Mouse (Mus musculus) thymus, postnatal 0 days (tissue): Measurements from ENCODE around the gene 1700017N19Rik. TPM values are rescaled to one million over a fixed set of nuclear protein-coding genes. Genes with fewer than 3 reads are reported as not detected.
"Not testable (repeated sequence)": the region's sequence is repeated elsewhere in the genome, so short reads cannot be mapped to it uniquely, and the experiment has no call there.

Source experiments
- DNase-seq: peaks from one replicate; pipeline ENCODE4 v3.0.0-alpha.2; 2015; ENCODE audit warnings: low spot score
- polyA plus RNA-seq: library from polyadenylated mRNA; unstranded; fragments of >200 nt; fragmentation: Nextera tagmentation; extraction: Ambion mirVana; gene quantifications from 2 replicates; pipeline ENCODE4 v1.2.1, GENCODE M21; 2015

Gene 1700017N19Rik
- not detected in 2 replicates for polyA plus RNA-seq

- no peak for DNase-seq
Measured at GRCm38 (mm10) chr10:100590323-100590722, at the start of gene 1700017N19Rik, which contains the start of gene 4930430F08Rik. Gene 1700017N19Rik, plus strand, starts transcription at chr10:100590484. Gene 4930430F08Rik, minus strand, starts transcription at chr10:100590423.

GRCm38 (mm10) chr10:100556566-100557175, 33.6 kb upstream of the 1700017N19Rik start:
- DNase-seq, result no peak

- DNase-seq, result not testable (repeated sequence)
Measured at GRCm38 (mm10) chr10:100560194-100560883, 29.9 kb upstream of the 1700017N19Rik start.

- no peak for DNase-seq
Measured at GRCm38 (mm10) chr10:100564112-100564511, 26.2 kb upstream of the 1700017N19Rik start.

- no peak for DNase-seq
Measured at GRCm38 (mm10) chr10:100571707-100572106, 18.6 kb upstream of the 1700017N19Rik start.

GRCm38 (mm10) chr10:100574505-100575149, 15.7 kb upstream of the 1700017N19Rik start:
- no peak for DNase-seq

GRCm38 (mm10) chr10:100575294-100575693, 15.0 kb upstream of the 1700017N19Rik start:
- DNase-seq, result no peak

- no peak for DNase-seq
Measured at GRCm38 (mm10) chr10:100584178-100584577, 6.1 kb upstream of the 1700017N19Rik start.

- no peak for DNase-seq
Measured at GRCm38 (mm10) chr10:100588524-100588923, 1.8 kb upstream of the 1700017N19Rik start.

GRCm38 (mm10) chr10:100588932-100589388, 1.3 kb upstream of the 1700017N19Rik start:
- peak; percentile 87 for DNase-seq

GRCm38 (mm10) chr10:100598339-100598738, 8.1 kb downstream of the 1700017N19Rik start:
- DNase-seq, result no peak

- DNase-seq, result no peak
Measured at GRCm38 (mm10) chr10:100603511-100603910, 13.2 kb downstream of the 1700017N19Rik start.

- DNase-seq, result no peak
Measured at GRCm38 (mm10) chr10:100604254-100604653, 14.0 kb downstream of the 1700017N19Rik start.

GRCm38 (mm10) chr10:100617233-100617903, 27.1 kb downstream of the 1700017N19Rik start:
- DNase-seq, result no peak

- no peak for DNase-seq
Measured at GRCm38 (mm10) chr10:100619474-100619873, 29.2 kb downstream of the 1700017N19Rik start.

- no peak for DNase-seq
Measured at GRCm38 (mm10) chr10:100620040-100620439, 29.8 kb downstream of the 1700017N19Rik start.

- DNase-seq, result no peak
Measured at GRCm38 (mm10) chr10:100622494-100622893, 32.2 kb downstream of the 1700017N19Rik start.

- DNase-seq, result peak; percentile 32
Measured at GRCm38 (mm10) chr10:100629762-100630438, 39.6 kb downstream of the 1700017N19Rik start.

- no peak for DNase-seq
Measured at GRCm38 (mm10) chr10:100642887-100643286, 52.6 kb downstream of the 1700017N19Rik start.

GRCm38 (mm10) chr10:100645331-100645935, 55.1 kb downstream of the 1700017N19Rik start:
- DNase-seq, result no peak
